14 mouse cellular contexts compared by ENCODE assay signal in the genomic region with DNA sequence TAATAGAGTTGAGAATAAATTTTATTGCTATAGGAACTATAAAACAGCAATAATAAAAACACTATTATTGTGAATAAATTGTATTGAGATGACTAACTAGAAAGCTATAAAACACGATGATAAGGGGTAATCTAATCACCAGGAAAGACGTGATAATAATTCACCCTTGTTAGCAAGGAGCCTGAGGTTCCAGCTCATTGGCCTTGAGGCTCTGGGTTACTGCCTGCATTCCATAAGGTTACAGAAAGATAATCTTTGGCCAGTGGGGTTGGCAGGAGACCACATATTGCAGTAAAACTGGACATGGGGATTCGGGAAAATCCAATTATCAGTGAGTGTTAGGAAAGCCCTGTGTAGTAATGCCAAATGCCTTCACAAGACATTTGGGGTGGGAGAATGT.
DNase-seq lines count a peak whose midpoint lies in the region; ATAC-seq and TF ChIP-seq lines count a peak whose summit lies in the region.
"Had no signal": no experiment of that assay in that cellular context is flagged by ENCODE, and none has a peak within 500 bp of the region (broad histone marks: within the 10 kb centered on the region; RNA-seq: fewer than 3 reads in every experiment).

No protein-coding gene starts in this region.

- TF ChIP-seq CTCF in lung, embryonic 14.5 days (IDR thresholded peaks at IDR 0.05; ENCODE audit: low read depth): no peak

- no peak overlapping the region for H3K4me2 ChIP-seq in lung, embryonic 14.5 days
- H3K4me2 ChIP-seq: liver, embryonic 13.5 days; stomach, embryonic 15.5 days had no signal

- ATAC-seq in lung, embryonic 14.5 days (ENCODE audit: insufficient read depth): no peak; the same call in 1 of the 2 replicates
- ATAC-seq: hindbrain, embryonic 16.5 days had no signal

- WGBS in lung, embryonic 14.5 days: 44% methylated on average over 3 of the region's 3 CpGs

- H3K27ac ChIP-seq in lung, embryonic 14.5 days (ENCODE audit: low read depth): no peak overlapping the region
- H3K27ac ChIP-seq: layer of hippocampus, adult 2 months; liver, embryonic 13.5 days; stomach, embryonic 15.5 days had no signal

- H3K4me3 ChIP-seq in lung, embryonic 14.5 days (ENCODE audit: low read depth, low read length): no peak overlapping the region
- H3K4me3 ChIP-seq: layer of hippocampus, adult 2 months; liver, embryonic 13.5 days; megakaryocyte, embryonic 14.5 days; stomach, embryonic 15.5 days had no signal

- no peaks in the 10 kb centered on the region for H3K27me3 ChIP-seq in lung, embryonic 14.5 days (ENCODE audit: insufficient read depth, low read length)
- H3K27me3 ChIP-seq: liver, embryonic 13.5 days; stomach, embryonic 15.5 days had no signal

- H3K9ac ChIP-seq in lung, embryonic 14.5 days: no peak overlapping the region
- H3K9ac ChIP-seq: liver, embryonic 13.5 days; stomach, embryonic 15.5 days had no signal

- no peaks in the 10 kb centered on the region for H3K36me3 ChIP-seq in lung, embryonic 14.5 days (ENCODE audit: insufficient read depth)
- H3K36me3 ChIP-seq: liver, embryonic 13.5 days; stomach, embryonic 15.5 days had no signal

- no peaks in the 10 kb centered on the region for H3K4me1 ChIP-seq in lung, embryonic 14.5 days (ENCODE audit: insufficient read depth)
- H3K4me1 ChIP-seq: liver, embryonic 13.5 days; megakaryocyte, embryonic 14.5 days; stomach, embryonic 15.5 days had no signal

- peak; percentile 48 to 83 for DNase-seq in adrenal gland, adult (ENCODE audit: inconsistent age in 2 of 2, low spot score in 1 of 2)
- DNase-seq in adrenal gland, postnatal 4 days (ENCODE audit: low spot score in 2 of 2): no peak
- peak; percentile 62 for DNase-seq in lung, embryonic 14.5 days
- no peak for DNase-seq in lung, postnatal 25 days (ENCODE audit: low spot score)
- DNase-seq in adipocyte (ENCODE audit: low spot score): peak; percentile 10
- peak; percentile 7 for DNase-seq in kidney, adult 9 months
- DNase-seq in gastrocnemius, adult 18-20 months (ENCODE audit: low spot score): no peak
- DNase-seq in thymus, postnatal 14 days: no peak
- DNase-seq: cerebellum, adult 2 months; liver, embryonic 13.5 days had no signal

- no peaks in the 10 kb centered on the region for H3K9me3 ChIP-seq in lung, embryonic 14.5 days (ENCODE audit: low read depth, low read length)
- H3K9me3 ChIP-seq: liver, embryonic 13.5 days; stomach, embryonic 15.5 days had no signal

Comparison
In these comparisons a context has a peak if more than half of its experiments do, and no peak if none do; other contexts are left out.
1. DNase-seq: peak in adrenal gland, adult (2 of 2), lung, embryonic 14.5 days (single experiment), adipocyte (single experiment) and kidney, adult 9 months (single experiment); none in adrenal gland, postnatal 4 days (0 of 2), lung, postnatal 25 days (single experiment), gastrocnemius, adult 18-20 months (single experiment) and thymus, postnatal 14 days (single experiment).